ENCODE assay signal across 27 mouse cellular contexts in the genomic region with DNA sequence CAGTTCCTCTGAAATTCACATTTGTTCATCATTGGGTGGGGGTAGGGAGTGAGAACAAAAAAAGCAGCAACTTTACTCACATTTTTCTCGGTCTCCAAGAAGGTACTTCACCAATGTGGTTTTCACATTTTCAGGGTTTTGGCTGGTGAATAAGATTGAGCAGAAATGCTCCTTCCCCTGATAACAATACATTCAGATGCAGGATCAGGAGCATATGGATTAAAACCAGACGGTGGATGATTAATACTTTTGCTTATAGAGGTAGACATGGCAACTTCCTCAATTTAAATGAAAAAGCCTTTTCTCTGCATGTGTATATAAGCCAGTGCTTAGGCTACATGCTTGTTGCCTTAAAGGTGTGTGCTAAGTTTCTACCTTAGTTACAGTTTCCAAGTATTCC.
DNase-seq lines count a peak whose midpoint lies in the region; ATAC-seq and TF ChIP-seq lines count a peak whose summit lies in the region.
"Had no signal": no experiment of that assay in that cellular context is flagged by ENCODE, and none has a peak within 500 bp of the region (broad histone marks: within the 10 kb centered on the region; RNA-seq: fewer than 3 reads in every experiment).

No protein-coding gene starts in this region.

- 42% methylated on average over 2 of the region's 2 CpGs for WGBS in embryonic facial prominence, embryonic 11.5 days
- 61% methylated on average over 2 of the region's 2 CpGs for WGBS in embryonic facial prominence, embryonic 10.5 days
- 47% methylated on average over 2 of the region's 2 CpGs for WGBS in limb, embryonic 12.5 days
- WGBS in liver, postnatal 0 days (ENCODE audit: insufficient replicate concordance), result 37% methylated on average over 2 of the region's 2 CpGs

- no peak for TF ChIP-seq EP300 in liver, postnatal 0 days (IDR thresholded peaks at IDR 0.05; ENCODE audit: low read depth)

- H3K27me3 ChIP-seq in embryonic facial prominence, embryonic 11.5 days (ENCODE audit: control insufficient read depth, insufficient read depth, low read length), result no peaks in the 10 kb centered on the region
- no peaks in the 10 kb centered on the region for H3K27me3 ChIP-seq in embryonic facial prominence, embryonic 10.5 days (replicated peaks; ENCODE audit: low read depth, poor library complexity, severe bottlenecking)
- H3K27me3 ChIP-seq in limb, embryonic 12.5 days, result no peaks in the 10 kb centered on the region
- no peaks in the 10 kb centered on the region for H3K27me3 ChIP-seq in liver, postnatal 0 days (ENCODE audit: insufficient read depth, low read length)
- H3K27me3 ChIP-seq: hindbrain, embryonic 13.5 days; liver, embryonic 13.5 days had no signal

- no peak overlapping the region for H3K4me2 ChIP-seq in embryonic facial prominence, embryonic 11.5 days (ENCODE audit: low read depth, low read length)
- no peak overlapping the region for H3K4me2 ChIP-seq in limb, embryonic 12.5 days
- no peak overlapping the region for H3K4me2 ChIP-seq in liver, postnatal 0 days (ENCODE audit: low read depth, low read length)
- H3K4me2 ChIP-seq: hindbrain, embryonic 13.5 days; liver, embryonic 13.5 days had no signal

- peak; percentile 27 for DNase-seq in embryonic facial prominence, embryonic 11.5 days (ENCODE audit: low spot score)
- no peak for DNase-seq in embryonic facial prominence, embryonic 10.5 days (ENCODE audit: low spot score)
- peak; percentile 69 for DNase-seq in NIH3T3 (ENCODE audit: low read depth)
- no peak for DNase-seq in urinary bladder, postnatal 4 days (ENCODE audit: low spot score in 2 of 2)
- no peak for DNase-seq in liver, postnatal 0 days
- no peak for DNase-seq in left cerebral cortex, adult 11 months (ENCODE audit: low spot score)
- DNase-seq: adrenal gland, adult 2 months; adrenal gland, postnatal 36 days; cerebellum, adult 18-20 months; cerebellum, postnatal 10 days; heart, adult 2 months; heart, postnatal 4 days; kidney, adult 9 months; kidney, postnatal 14 days; layer of hippocampus, adult 9-11 months; liver, embryonic 13.5 days; lung, adult 2 months; lung, postnatal 14 days; midbrain, embryonic 14.5 days; spleen, adult 18-20 months; thymus, postnatal 14 days had no signal

- ATAC-seq in embryonic facial prominence, embryonic 11.5 days (replicated peaks; ENCODE audit: insufficient number of reproducible peaks, low FRiP score, low TSS enrichment, low read depth), result no peak
- ATAC-seq in limb, embryonic 12.5 days (ENCODE audit: insufficient number of reproducible peaks, insufficient read depth, low FRiP score, low TSS enrichment, low read depth), result no peak
- no peak for ATAC-seq in liver, postnatal 0 days
- ATAC-seq: forebrain, embryonic 14.5 days; intestine, postnatal 0 days had no signal

- no peaks in the 10 kb centered on the region for H3K36me3 ChIP-seq in embryonic facial prominence, embryonic 11.5 days (replicated peaks; ENCODE audit: control insufficient read depth, insufficient read depth, low read depth, low read length)
- H3K36me3 ChIP-seq in embryonic facial prominence, embryonic 10.5 days (replicated peaks), result peaks cover 14% of the 10 kb centered on the region
- peaks cover 10% of the 10 kb centered on the region for H3K36me3 ChIP-seq in limb, embryonic 12.5 days
- H3K36me3 ChIP-seq in liver, postnatal 0 days (replicated peaks; ENCODE audit: insufficient read depth, low read length), result no peaks in the 10 kb centered on the region
- H3K36me3 ChIP-seq: hindbrain, embryonic 13.5 days had no signal

- TF ChIP-seq POLR2A in embryonic fibroblast, embryonic 13.5 days (IDR thresholded peaks at IDR 0.05; ENCODE audit: low read depth, low read length), result no peak

- no peaks in the 10 kb centered on the region for H3K9me3 ChIP-seq in embryonic facial prominence, embryonic 11.5 days (replicated peaks; ENCODE audit: control insufficient read depth, low read length)
- H3K9me3 ChIP-seq in embryonic facial prominence, embryonic 10.5 days, result no peaks in the 10 kb centered on the region
- H3K9me3 ChIP-seq in limb, embryonic 12.5 days, result no peaks in the 10 kb centered on the region
- no peaks in the 10 kb centered on the region for H3K9me3 ChIP-seq in liver, postnatal 0 days (ENCODE audit: low read length)
- H3K9me3 ChIP-seq: G1E; hindbrain, embryonic 13.5 days; liver, embryonic 13.5 days had no signal

- no peak overlapping the region for H3K9ac ChIP-seq in embryonic facial prominence, embryonic 11.5 days (replicated peaks; ENCODE audit: low read length)
- H3K9ac ChIP-seq in limb, embryonic 12.5 days (replicated peaks), result no peak overlapping the region
- no peak overlapping the region for H3K9ac ChIP-seq in liver, postnatal 0 days (replicated peaks)
- H3K9ac ChIP-seq: hindbrain, embryonic 13.5 days; liver, embryonic 13.5 days had no signal

- no peak for TF ChIP-seq CTCF in embryonic fibroblast, embryonic 13.5 days (IDR thresholded peaks at IDR 0.05; ENCODE audit: borderline replicate concordance, insufficient read depth, low read length)
- TF ChIP-seq CTCF in liver, postnatal 0 days (IDR thresholded peaks at IDR 0.05; ENCODE audit: low read depth), result no peak

- H3K4me1 ChIP-seq in embryonic facial prominence, embryonic 11.5 days (ENCODE audit: control insufficient read depth, insufficient read depth, low read length), result no peaks in the 10 kb centered on the region; the same call in 1 of the 2 replicates
- peaks cover 25% of the 10 kb centered on the region for H3K4me1 ChIP-seq in embryonic facial prominence, embryonic 10.5 days
- H3K4me1 ChIP-seq in embryonic fibroblast, embryonic 13.5 days (ENCODE audit: control insufficient read depth, insufficient read depth, low read length), result peaks cover 18% of the 10 kb centered on the region
- peaks cover 29% of the 10 kb centered on the region for H3K4me1 ChIP-seq in limb, embryonic 12.5 days (replicated peaks)
- H3K4me1 ChIP-seq in liver, postnatal 0 days (ENCODE audit: insufficient read depth), result no peaks in the 10 kb centered on the region

- H3K27ac ChIP-seq in embryonic facial prominence, embryonic 11.5 days (replicated peaks; ENCODE audit: low read depth, low read length), result peak overlapping the region; percentile 48; the same call in 1 of the 2 replicates
- H3K27ac ChIP-seq in embryonic facial prominence, embryonic 10.5 days (replicated peaks), result no peak overlapping the region
- peak overlapping the region; percentile 76 for H3K27ac ChIP-seq in embryonic fibroblast, embryonic 13.5 days (ENCODE audit: insufficient read depth, low read length)
- H3K27ac ChIP-seq in limb, embryonic 12.5 days, result peak overlapping the region; percentile 93; the same call in 1 of the 2 replicates
- H3K27ac ChIP-seq in liver, postnatal 0 days (ENCODE audit: low read depth), result no peak overlapping the region
- H3K27ac ChIP-seq: hindbrain, embryonic 13.5 days; liver, embryonic 13.5 days had no signal

- H3K4me3 ChIP-seq in embryonic facial prominence, embryonic 11.5 days (ENCODE audit: low read depth, low read length), result no peak overlapping the region
- no peak overlapping the region for H3K4me3 ChIP-seq in embryonic facial prominence, embryonic 10.5 days
- no peak overlapping the region for H3K4me3 ChIP-seq in embryonic fibroblast, embryonic 13.5 days (ENCODE audit: insufficient read depth, low read length)
- no peak overlapping the region for H3K4me3 ChIP-seq in limb, embryonic 12.5 days (replicated peaks)
- no peak overlapping the region for H3K4me3 ChIP-seq in liver, postnatal 0 days (ENCODE audit: low read depth, low read length)
- H3K4me3 ChIP-seq: heart, adult 2 months; hindbrain, embryonic 13.5 days; liver, embryonic 13.5 days had no signal

Comparison
In these comparisons a context has a peak if more than half of its experiments do, and no peak if none do; other contexts are left out.
1. DNase-seq: peak in embryonic facial prominence, embryonic 11.5 days (single experiment) and NIH3T3 (single experiment); none in embryonic facial prominence, embryonic 10.5 days (single experiment), urinary bladder, postnatal 4 days (0 of 2), liver, postnatal 0 days (single experiment) and left cerebral cortex, adult 11 months (single experiment).
2. H3K27ac ChIP-seq: peak in embryonic facial prominence, embryonic 11.5 days (single experiment), embryonic fibroblast, embryonic 13.5 days (single experiment) and limb, embryonic 12.5 days (single experiment); none in embryonic facial prominence, embryonic 10.5 days (single experiment) and liver, postnatal 0 days (single experiment).